Mouse (Mus musculus): ENCODE data around the gene Popdc3. TPM values are rescaled to one million over a fixed set of nuclear protein-coding genes. Genes with fewer than 3 reads are reported as not detected.
"Not testable (repeated sequence)": the region's sequence is repeated elsewhere in the genome, so short reads cannot be mapped to it uniquely, and the experiment has no call there.

Popdc3 gene
- total RNA-seq, 2 experiments from 2014 or later, result 1.4 TPM

DNA sequence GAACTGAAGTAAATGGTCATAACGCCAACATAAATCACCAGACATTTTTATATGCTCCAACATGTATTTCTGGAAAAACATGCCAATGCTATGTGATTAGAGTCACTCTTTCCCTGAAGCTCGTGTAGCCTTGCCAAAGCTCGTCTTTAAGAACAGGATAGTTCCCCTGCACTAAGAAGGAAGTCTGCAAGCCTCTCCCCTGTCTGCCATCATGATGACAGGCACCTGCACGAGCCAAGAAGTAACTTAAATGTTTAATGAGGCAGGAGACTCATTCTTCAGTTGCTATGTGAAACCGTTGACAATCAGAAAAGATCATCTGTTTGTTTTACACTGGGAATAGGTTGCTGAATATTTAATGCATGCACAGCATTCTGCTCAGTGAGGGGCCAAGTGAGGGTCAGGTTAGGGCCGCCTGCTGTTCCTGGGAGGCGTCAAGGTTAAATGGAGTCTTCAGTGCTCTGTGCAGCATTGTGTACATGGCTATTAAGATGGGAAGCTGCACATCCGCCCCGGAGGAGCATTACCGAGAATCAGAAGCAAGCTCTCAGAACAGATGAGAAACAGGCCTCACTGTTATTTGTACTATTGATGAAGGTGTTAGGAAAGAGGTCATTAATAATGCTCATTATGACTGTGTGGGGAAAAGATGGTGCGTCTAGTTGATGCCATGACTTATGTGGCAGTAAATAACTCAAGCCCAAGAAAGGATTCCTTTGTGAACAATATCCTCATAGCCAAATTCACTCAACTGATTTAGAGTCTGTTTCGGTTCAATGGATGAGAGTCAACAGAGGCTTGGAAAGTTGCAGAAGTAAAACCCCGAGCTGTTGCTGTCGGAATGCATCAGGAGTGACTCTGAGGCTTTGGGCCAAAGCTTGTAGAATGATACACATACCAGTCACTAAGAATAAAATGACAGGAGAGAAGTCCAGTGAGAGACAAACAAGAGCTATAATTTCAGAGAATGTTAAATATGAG lies 15.7 kb downstream of the Popdc3 start:
- DNase-seq, result no peak
- intact Hi-C loops (cut with DNase I), result no loop called here

GRCm38 (mm10) chr10:45194531-45194930 lies 16.6 kb downstream of the Popdc3 start:
- DNase-seq, result no peak
- intact Hi-C loops (cut with DNase I), result no loop called here

GRCm38 (mm10) chr10:45204582-45204981 lies 26.7 kb downstream of the Popdc3 start:
- intact Hi-C loops (cut with DNase I), result no loop called here
- DNase-seq, result no peak

DNA sequence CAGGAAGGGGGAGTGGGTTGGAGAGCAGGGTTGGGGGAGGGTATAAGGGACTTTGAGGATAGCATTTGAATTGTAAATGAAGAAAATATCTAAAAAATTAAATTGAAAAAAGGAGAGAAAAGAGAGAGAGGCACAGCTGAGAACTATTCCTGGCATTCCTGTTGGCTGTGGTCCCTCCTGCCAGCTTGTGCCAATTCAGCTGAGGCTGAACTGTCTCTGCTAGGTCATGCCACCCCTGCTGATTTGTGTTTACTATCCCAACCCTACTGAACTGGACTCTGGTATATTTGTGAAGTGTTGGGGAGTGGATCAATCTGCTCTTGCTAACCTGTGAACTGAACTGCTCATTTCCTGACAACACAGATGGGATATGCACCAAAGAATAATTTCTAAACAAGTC lies 32.3 kb downstream of the Popdc3 start:
- DNase-seq, result no peak
- intact Hi-C loops (cut with DNase I), result no loop called here

DNA sequence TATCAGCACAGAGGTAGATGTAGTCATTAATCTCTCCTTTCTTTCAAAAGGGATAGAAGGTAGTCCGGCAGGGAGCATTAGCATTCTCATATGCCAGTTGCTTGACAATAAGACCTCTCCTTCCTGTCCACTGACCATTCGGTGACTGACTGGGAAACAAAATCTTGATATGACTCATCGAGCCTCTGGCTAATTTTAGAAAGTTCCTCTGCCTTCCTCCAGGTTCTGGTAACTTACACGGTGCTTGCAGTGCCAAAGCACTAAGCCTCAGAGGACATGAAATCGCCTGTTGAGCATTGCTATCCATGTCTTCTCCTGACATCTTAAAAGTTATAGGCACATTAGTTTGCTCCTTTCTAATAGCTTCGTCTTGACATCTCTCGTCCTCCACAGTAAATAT lies 38.8 kb downstream of the Popdc3 start:
- intact Hi-C loops (cut with DNase I), result no loop called here
- DNase-seq, result no peak

DNA sequence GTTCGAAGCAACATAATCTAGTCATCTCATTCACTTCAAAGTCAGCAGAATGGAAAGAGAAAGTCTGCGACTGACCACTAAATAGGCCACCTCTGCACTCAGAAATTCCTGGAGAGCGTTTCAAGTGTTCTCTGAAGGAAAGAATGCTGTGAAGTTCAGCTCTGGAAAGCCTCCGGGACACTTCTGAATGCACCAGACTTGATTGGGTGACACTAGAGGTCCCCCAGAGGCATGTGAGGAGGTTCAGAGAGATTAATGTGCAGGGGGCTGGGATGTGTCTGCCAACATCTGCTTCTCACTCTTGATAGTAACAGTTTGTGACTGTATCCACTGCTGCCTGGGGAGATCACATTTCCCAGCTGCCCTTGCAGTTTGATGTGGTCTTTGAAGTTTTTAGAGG lies 52.1 kb downstream of the Popdc3 start:
- intact Hi-C loops (cut with DNase I), result no loop called here

GRCm38 (mm10) chr10:45233351-45233750 lies 55.5 kb downstream of the Popdc3 start:
- intact Hi-C loops (cut with DNase I), result no loop called here

More for the DNA sequence above, 52.1 kb downstream of the Popdc3 start:
- DNase-seq, result no peak

GRCm38 (mm10) chr10:45236304-45236703 lies 58.4 kb downstream of the Popdc3 start:
- no peak for DNase-seq
- intact Hi-C loops (cut with DNase I), result no loop called here

More at GRCm38 (mm10) chr10:45233351-45233750, 55.5 kb downstream of the Popdc3 start:
- no peak for DNase-seq

GRCm38 (mm10) chr10:45237492-45237891 lies 59.6 kb downstream of the Popdc3 start:
- intact Hi-C loops (cut with DNase I), result no loop called here
- DNase-seq, result no peak

- no peak for DNase-seq
- intact Hi-C loops (cut with DNase I), result no loop called here
Measured at GRCm38 (mm10) chr10:45260477-45260876, 82.6 kb downstream of the Popdc3 start.

GRCm38 (mm10) chr10:45262126-45262525 lies 84.2 kb downstream of the Popdc3 start:
- no peak for DNase-seq
- intact Hi-C loops (cut with DNase I), result no loop called here

DNA sequence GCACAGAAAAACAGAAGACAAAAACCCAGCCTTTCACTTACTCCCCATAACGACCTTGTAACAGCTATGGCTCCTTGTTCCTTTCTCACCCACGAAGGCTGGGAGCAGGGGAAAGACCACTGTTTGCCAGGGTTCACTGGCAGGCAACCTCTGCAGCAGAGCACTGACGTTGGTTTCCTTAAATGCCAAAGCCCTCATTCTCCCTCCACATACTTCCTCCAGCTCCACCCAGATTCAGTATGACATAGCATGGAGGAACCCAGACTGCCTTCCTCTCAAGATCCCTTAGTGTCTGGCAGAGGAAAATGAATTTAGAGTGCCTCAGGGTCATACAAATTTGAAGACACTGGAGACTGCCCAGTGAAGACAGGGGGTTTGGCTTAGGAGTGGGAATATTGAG lies 98.6 kb downstream of the Popdc3 start:
- no peak for DNase-seq
- intact Hi-C loops (cut with DNase I), result no loop called here

- intact Hi-C loops (cut with DNase I), result no loop called here
Measured at GRCm38 (mm10) chr10:45276995-45277394, 99.1 kb downstream of the Popdc3 start.

GRCm38 (mm10) chr10:45285651-45286050 lies 107.8 kb downstream of the Popdc3 start:
- no peak for DNase-seq
- intact Hi-C loops (cut with DNase I), result no loop called here

More at GRCm38 (mm10) chr10:45276995-45277394, 99.1 kb downstream of the Popdc3 start:
- DNase-seq, result no peak

- intact Hi-C loops (cut with DNase I), result no loop called here
Measured at GRCm38 (mm10) chr10:45288351-45288750, 110.5 kb downstream of the Popdc3 start.

GRCm38 (mm10) chr10:45289218-45290105 lies 111.6 kb downstream of the Popdc3 start:
- DNase-seq, result peak; percentile 41
- intact Hi-C loops (cut with DNase I), result no loop called here

More at GRCm38 (mm10) chr10:45288351-45288750, 110.5 kb downstream of the Popdc3 start:
- DNase-seq, result no peak

GRCm38 (mm10) chr10:45290618-45291017 lies 112.7 kb downstream of the Popdc3 start:
- intact Hi-C loops (cut with DNase I), result no loop called here

GRCm38 (mm10) chr10:45292159-45292558 lies 114.3 kb downstream of the Popdc3 start:
- intact Hi-C loops (cut with DNase I); DNase-seq: not testable (repeated sequence)

More at GRCm38 (mm10) chr10:45290618-45291017, 112.7 kb downstream of the Popdc3 start:
- DNase-seq, result no peak

DNA sequence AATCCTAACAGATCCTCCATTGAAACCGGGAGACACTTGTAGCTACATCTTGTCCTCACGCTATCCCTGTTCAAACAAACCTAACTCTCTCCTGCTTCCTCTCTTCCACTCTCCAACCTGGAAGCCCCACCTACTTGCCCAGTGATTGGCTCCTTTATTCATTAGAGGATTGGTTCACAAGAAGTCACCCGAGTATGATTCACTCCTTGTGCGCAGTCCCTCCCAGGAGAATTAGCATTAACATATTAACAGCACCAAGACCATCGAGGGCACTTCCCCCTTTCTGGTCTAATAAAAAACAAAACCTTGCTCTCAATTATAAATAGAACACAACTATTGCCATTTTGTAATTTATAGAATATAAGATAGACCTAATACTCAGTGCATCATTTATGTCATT lies 117.2 kb downstream of the Popdc3 start:
- intact Hi-C loops (cut with DNase I), result no loop called here
- DNase-seq, result no peak

DNA sequence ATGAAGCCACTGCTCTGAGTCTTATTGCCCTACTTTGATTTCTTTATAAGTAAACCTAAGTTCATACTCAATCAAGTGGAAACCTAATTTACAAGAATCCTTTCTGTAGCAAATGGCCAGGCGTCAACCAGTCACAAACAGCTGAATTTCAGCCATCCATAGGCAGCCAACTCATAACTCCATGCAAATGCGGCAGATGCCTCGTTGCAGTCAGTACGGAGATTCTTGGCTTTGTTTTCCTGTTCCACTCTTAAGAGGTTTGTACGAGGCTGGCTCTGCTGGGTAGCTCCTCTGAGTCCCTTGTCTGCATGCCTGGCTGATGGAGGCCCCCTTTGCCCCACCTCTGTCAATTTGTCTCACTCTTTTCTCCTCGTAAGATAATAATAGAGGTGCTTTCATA lies 120.6 kb downstream of the Popdc3 start:
- intact Hi-C loops (cut with DNase I), result no loop called here
- peak; percentile 32 for DNase-seq

DNA sequence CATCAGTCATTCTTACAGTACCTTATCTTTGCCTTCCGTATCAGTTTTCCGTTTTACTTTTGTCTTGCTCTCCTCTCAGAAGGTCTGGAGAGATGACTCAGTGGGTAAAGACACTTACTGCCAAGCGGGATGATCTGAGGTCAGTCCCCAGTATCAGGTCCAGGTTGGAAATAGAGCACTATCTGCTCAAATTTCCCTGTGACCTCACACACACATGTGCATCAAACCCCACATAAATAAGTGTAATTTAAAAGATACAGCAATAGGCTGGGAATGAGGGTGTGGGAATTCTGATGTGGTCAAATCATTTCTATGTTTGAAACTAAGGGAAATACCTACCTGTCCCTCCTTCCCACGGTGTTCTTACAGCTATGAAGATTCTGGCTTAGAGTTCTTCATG lies 121.6 kb downstream of the Popdc3 start:
- intact Hi-C loops (cut with DNase I), result no loop called here
- no peak for DNase-seq

Data from left cerebral cortex, postnatal 4 days (tissue).